Mouse (Mus musculus): ENCODE measurements around the gene Dspp.

DNA sequence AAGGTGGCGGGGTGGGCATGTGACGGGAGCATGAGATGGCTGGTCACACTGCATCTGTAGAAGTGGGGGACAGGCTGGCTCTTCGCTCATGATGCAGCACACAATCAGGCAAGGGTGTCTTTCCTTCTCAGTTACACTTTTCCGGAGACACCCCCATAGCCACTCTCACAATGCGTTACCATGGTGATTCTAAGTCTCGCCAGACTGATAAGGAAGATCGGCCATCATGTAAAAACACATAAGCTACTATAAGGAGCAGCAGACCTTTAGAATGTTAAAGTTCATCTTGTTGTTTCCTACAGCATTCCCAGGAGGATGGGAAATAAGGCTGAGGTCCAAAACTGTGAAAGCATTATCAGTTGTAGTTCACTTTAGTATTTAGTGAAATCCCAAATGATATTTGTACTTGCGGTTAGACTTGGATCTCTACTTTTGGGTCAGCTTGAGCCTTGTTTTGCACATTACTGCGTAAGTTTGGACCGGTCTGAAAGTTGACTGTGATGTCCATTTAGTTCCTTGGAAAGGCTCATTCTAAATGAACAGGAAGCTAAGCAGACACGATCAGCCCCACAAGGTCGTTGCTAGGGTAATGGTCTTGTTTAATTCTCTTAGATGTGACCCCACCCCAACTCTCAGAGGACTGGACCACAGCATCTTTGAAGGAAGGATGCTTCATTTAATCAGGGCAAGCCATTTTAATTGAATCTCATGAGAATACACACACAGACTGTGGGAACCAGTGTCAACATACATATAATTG is 43.8 kb upstream of the Dspp start:
- no peak for TF ChIP-seq CTCF (IDR thresholded peaks at IDR 0.05; ENCODE audit: insufficient read depth, low read length)
- no peak for TF ChIP-seq POLR2A (IDR thresholded peaks at IDR 0.05; ENCODE audit: borderline replicate concordance, extremely low read depth, low read depth, low read length)
